Mouse (Mus musculus) inflammation-experienced regulatory T-cells, adult 6 months (primary cell): ENCODE measurements around the gene Raet1e. TPM values are rescaled to one million over a fixed set of nuclear protein-coding genes. Genes with fewer than 3 reads are reported as not detected.
"Not testable (repeated sequence)": the region's sequence is repeated elsewhere in the genome, so short reads cannot be mapped to it uniquely, and the experiment has no call there.

Experiments used
- ATAC-seq: one replicate; pipeline ENCODE4 v1.8.0; 2017
- polyA plus RNA-seq, 3 experiments: library from polyadenylated mRNA; unstranded; fragments of 100-300 nt; shearing (Covaris generic); gene quantifications; one replicate each; pipeline ENCODE4 v1.2.1; 2017

The Raet1e gene
- polyA plus RNA-seq, 3 experiments from 2014 or later: 0.49 TPM; not detected in 2

DNA sequence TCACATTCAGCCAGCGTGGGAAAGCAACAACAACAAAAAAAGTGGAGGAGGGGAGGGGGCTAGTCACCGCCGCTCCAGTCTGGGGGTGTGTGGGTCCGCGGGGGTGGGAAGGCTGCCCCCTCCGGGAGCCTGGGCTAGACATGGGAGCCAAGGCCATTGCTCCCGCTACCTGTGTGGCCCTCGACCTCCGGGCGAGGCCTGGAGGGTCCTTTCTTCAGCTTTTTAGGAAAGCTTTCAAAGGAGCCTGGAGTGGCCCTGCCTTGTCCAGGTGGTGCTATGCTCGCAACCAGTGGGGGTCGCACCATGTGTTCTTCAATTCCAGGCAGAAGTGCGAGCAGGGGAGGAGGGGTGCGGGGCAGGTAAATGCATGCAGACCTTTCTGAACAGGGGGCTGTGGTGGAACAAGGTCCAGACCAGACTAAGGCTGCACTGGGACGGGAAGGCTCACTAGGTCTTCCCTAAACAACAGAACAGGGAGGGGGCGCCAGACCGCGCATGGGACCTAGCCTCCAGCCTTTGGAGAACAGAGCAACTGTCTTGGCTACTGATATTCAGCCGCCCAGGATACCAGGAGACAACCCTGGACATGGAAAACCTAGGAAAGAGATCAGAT, 116.2 kb downstream of the Raet1e start:
- no peak for ATAC-seq

DNA sequence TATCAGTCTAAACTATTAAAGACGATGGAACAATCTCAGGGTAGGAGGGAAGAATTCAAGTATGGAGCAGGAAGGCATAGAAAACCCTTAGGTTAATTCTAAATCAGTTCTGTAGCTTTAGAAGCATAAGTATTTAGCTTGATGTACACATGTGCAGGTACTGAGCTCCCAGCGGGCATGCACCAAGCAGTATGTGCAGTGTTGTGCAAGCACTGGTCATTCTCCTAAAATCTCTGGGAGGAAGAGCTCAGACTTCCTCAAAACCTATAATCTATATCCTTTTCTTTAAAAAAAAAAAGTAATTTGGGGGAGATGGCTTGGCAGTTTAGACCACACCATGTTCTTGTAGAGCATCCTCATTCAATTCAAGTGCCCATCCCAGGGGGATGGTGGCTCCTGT, 120.1 kb downstream of the Raet1e start:
- ATAC-seq: not testable (repeated sequence)

DNA sequence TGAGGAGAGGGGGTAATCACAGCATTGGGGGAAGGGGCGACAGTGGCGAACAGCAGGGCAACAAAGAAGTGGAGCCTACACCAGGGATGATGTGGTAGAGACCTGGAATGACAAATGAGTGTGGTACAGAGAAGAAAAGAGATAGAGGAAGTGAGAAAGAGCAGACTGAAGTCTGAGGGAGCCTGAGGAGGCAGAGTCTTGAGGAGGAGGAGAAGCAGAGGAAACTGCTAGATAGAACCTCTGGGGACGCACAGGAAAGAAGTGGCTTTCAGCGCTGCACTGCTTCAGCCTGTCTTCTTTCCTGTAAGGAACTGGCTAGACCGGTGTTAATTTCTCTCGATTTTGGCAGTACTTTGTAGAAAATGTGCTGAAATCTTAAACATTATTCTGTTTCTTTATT, 124.4 kb downstream of the Raet1e start:
- no peak for ATAC-seq

DNA sequence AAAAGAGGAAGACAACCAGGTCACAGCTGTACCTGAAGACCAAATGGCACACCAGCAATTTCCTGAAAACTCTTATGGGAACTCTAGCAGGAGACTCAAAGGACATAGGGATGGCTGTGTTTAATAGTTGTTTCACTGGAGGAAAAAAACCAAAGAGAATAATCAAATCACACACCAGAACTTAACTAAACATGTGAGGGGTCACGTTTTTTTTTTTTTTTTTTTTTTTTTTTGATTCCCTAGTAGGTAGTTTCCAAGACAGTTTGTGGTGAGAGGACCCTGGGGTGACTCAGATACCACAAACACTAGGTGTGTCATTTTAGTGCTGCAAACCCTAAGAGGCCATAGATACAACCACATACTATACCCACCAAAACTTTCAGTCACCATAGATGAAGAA, 137.3 kb downstream of the Raet1e start:
- peak; percentile 12 for ATAC-seq

DNA sequence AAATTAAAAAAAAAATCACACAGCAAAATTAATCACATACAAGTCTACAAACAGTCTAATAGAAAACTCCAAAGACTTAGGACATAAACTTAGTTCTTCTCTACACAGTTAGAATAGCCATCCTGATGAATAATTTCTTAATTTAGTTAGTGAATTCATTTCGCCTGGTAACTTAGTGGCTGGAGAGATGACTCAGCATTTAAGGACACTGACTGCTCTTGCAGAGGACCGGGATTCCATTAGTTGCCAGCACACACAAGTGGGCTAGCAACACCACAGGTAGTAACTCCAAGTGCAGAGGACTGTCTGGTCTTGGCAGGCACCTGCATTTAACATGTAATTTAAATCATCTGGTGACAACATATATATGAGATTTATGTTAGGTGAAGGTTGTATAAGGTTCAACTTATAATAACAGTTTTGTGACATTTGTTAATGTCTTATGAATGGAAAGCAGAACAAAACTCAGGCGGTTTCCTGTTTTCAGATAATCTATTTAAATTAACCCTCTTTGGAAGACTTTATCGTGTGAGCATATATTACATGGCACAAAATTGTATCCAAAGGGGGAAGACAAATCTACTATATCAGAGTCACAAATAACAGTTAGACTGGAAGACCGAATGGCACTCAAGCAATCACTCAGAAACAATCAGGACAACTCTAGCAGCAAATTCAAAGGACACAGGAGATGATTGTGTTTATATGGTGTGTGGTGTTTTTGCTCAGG, 138.8 kb downstream of the Raet1e start:
- no peak for ATAC-seq

DNA sequence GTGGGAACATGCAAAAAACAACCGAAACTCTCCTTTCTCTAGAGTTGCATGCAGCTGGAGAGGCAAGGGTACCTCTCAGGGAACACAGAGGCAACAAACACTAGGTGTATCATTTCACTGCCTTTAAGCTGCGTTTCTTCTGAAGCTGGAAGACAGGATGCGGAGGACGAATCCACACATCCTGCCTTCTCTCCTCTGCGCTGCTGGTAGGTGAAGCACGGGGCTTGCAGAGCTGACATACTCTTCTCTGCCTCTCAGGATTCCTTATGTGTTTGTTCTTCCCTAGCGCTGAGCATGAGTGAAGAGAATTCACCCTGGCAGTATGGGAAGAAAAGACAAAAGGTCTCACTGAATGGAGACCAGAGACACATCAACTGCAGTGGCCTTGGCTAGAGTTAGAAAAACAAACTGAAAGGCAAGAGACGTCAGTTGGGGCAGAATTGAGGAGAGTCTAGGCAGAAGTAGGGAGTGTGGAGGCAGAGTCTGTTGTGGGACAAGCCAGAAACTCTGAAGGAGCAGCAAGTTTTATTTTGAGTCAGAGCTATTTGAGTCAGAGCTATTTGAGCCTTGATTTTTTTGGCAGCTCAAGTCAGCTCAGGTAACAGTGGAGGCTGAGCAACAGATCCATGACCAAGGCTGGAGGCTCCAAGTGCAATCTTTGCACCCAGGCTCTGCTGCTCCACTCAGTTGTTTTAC, 139.5 kb downstream of the Raet1e start:
- peak; percentile 19 for ATAC-seq

DNA sequence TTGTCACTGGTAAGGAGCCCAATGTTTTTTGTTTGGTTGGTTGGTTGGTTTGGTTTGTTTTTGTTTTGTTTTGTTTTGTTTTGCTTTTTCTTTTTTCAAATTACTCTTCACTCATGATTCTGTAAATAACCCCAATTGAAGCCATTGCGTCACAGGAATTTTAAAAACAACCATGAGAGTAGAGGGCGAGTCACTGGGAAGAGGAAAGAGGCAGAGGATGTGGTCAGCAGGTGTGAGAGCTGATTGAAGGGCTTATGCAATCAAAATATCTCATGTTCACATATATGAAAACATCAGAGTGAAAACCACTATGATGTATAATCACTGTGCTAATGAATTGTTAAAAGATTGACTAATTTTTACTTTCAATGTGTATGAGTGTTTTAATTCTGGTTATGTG, 141.0 kb downstream of the Raet1e start:
- ATAC-seq: peak; percentile 54

DNA sequence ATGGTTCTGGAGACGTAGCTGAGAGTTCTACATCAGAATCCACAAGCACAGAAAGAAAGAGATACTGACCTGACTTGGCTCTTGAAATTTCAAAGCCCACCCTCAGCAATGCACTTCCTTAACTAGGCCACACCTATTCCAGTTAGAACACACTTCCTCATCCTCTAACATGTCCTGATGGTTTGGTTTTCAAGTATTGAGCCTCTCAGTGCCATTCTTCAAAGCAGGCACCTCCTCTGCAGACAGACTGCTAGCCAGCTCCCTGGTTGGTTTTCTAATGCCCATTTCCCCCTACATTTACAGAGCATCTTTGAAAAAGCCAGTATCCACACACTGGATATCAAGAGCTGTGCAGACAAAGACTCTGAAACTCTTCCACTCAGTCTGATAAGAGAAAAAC, 143.3 kb downstream of the Raet1e start:
- no peak for ATAC-seq

DNA sequence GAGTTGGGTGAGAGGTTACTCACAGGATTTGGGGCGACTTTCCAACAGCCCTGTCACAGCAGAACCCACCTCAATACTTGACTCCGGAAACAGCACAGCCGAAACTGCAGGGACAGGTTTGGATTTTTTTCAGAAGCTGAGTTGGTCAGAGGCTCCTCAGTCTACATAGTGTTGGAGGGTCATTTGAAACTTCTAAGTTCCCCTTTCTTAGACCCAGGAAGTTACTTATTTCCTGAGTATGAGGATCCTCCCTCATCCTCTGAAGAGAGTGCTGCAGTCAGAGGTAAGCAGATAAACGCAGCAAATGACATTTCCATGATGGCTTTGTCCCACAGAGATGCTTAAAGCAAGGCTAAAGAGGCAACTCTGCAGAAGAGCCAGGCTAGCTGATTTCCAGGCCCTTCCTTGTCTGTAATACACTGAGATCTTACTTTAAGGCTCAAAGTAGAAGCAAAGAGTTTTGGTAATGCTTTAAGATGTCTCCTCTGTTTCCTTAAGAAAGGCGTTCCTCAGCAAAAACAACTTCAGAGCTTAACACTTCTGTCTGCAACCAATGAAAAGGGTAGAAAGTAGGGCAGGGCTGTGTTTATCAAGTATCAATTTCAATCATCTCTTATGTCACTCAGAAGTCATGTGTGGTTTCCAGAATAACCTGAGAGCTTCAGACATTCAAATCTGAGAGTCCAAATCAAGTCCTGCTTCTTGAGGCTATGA, 144.1 kb downstream of the Raet1e start:
- peak; percentile 54 for ATAC-seq

DNA sequence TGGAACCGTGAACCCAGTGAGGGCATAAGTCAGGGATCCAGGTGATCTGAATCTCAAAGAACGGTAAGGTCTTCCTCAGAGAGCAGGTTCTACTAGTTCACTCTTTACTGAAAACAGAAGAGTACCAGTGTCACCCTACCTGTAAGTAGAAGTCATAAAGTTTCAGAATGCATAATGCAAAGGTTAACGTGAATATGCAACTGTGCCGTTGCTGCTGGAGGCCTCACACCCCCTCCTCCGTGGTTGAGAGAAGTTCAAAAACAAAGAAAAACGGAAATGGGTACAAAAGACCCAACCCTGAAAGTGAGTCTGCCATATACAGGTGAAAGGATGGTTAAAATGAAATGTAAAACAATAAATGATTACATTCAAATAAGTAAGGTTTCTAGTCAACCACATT, 145.4 kb downstream of the Raet1e start:
- peak; percentile 2 for ATAC-seq

DNA sequence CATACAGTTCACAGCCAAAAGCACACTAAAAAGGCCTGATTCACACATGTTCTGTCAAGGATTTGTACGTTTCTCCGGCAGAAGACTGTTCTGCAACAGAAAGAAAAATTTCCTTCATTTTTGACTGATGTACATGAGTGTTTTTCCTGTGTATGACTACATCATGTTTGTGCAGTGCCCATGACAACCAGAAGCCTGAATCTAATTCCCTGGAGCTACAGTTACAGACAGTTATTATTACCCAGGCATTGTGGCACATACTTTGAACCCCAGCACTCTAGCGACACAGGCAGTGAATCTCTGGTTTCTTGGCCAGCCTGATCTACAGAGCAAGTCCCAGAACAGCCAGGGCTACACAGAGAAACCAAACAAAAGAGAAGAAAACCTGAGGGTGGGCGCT, 147.4 kb downstream of the Raet1e start:
- ATAC-seq: no peak

DNA sequence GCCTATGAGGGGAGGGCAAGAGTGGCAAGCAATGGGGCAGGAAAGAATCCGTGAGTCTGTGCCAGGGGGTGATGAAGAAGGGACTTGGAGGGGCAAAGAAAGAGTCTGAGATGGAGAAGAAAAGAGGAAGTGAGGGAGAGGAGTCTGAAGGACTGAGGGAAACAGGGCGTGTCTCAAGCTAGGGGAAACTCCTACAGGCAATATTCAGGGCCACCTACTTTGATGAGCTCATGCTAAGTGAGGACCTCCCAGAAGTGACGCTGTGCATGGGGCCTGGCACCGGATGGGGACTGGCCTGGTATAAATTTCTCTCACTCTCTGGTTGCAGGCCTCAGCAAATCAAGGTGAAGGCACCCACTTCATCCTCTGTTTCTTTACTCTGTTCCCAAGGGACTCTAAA, 148.1 kb downstream of the Raet1e start:
- peak; percentile 77 for ATAC-seq

DNA sequence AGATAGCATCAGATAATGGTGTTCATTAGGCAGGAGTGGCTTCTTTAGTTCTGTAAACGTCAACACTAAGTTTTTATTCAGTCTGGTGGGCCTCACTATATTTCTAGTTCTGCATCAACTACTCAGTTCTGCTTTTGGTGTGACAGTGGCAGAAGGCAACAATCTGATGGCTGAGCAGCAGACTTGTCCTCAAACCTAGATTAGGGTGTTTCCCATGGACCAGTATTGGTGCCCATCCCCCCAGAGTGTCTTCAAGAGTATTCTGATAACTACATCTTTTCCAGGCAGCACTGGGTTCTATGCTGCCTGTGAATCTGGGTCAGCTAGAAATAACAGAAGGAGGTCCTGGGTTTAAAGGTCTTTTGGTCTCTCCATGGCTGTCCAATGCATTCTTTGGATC, 149.9 kb downstream of the Raet1e start:
- no peak for ATAC-seq

DNA sequence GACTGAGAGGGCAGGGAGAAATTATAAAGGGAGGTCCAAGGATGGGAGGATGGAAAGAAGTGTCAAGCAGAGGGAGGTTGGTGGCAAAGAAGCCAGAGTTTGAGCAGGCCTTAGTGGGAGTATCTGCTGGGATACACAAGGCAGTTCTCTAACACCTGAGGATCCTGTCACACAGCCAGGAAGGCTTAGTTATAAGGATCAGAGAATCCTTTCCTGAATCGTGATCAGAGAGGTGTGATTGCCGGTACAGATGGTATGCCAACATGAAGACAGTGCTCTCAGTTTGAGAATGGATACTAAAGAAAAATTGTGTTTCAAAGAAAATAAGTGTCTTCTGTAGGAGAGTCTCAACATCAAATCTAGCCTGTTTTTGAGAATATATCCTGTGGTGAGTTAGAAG, 164.5 kb downstream of the Raet1e start:
- no peak for ATAC-seq

DNA sequence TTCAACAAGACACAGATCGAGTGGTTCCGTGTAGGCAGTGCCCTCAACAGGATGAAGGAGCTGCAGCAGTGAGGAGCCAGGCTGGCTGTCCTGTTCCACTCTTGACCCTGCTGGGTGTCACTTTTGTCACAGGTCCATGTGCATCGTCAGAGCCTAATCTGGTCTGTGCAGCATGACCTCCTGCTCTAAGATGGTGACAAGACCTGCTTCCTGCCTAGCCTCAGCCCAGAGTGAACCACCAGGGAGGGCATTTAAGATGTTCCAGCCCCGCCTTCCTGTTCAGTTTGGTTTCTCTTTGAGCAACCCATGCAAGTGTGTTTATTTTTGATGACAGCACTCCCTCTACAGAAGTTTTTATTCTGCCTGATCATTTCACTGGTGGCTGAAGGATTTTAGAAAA, 187.4 kb downstream of the Raet1e start:
- ATAC-seq: peak; percentile 100

DNA sequence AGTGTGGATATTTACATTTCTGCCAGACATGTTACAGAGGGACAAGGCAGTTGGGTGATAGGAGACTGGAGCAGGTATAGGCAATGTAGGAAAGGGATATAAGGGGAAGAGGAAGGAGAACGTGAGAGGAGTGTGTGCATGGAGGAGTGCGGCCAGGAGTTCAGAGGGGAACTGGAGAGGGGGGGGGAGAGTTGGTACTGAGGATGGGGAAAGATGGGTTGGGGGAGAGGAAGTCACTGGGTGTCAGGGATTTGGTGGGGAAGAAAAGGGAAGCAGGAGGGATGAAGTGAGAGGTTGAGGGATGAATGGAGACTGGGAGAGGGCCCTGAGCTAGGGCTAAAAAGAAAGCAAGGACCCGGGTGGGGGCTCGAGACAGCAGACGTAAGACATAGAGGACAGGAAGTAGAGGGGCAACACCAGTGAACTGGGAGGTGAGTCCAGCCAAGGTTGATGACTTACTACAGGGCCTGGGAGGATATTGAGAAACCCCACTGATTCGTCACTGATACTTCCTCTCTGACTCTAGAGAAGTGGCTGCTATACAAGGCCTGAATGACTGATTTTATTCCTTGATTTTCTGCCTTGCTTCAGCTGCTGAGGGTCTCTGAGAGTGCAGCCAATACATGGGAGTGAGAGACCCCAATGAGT, 195.3 kb downstream of the Raet1e start:
- not testable (repeated sequence) for ATAC-seq

DNA sequence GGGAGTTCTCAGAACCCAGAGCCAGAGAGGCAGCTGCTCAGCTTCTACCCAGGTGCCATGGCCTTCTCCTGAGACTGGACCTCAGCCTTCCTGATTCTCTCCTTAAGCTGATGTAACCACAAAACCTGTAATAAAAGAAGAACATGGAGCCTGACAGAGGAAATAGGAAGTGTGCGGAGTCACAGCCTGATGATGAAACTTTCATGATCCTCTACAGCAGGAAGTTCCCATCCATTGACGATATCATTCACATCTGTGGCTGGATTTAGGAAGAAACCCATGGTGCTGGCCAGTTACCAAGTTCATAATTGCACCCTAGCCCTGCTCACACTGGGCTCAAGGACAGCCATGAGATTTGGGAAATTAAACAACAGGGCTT, 195.8 kb downstream of the Raet1e start:
- ATAC-seq: not testable (repeated sequence)

DNA sequence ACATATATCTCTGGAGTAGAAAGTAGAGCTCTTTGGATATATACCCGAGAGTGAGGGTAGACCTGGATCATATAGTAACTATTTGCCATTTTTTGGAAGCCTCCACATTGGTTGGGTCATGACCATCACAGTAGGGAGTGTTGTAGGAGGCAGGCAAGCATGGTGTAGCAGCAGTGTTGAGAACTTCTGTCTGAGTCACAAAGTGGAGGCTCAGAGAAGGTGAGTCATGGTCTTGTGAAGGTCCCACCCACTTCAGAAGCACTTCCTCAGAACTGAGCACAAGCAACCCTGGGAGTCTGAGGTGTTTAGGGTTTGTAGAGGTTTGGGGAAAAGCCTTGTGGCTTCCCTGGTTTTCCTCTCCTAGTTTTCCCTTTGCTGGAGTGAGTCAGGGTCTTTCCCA, 199.0 kb downstream of the Raet1e start:
- not testable (repeated sequence) for ATAC-seq

DNA sequence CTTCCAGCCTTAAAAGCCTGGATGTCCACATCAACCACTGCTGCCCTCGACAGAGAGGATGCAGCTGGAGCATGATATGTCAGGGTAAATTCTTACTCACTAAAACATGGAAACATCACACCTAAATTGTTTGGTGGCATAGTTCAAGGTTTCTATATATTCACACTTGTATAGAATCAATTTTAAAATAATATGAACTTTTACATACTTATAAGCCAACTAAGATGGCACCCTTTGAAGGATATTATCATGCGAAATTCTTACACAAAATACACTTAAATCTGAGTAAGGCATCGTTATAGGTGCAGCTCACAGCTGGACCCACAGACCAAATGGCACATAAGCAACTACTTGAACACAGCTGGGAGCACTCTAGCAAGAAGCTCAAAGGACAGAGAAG, 201.9 kb downstream of the Raet1e start, which contains the start of gene Raet1d:
Raet1d (plus strand) TSS at position 301 of the 400 bp plus-strand sequence.
- not testable (repeated sequence) for ATAC-seq

DNA sequence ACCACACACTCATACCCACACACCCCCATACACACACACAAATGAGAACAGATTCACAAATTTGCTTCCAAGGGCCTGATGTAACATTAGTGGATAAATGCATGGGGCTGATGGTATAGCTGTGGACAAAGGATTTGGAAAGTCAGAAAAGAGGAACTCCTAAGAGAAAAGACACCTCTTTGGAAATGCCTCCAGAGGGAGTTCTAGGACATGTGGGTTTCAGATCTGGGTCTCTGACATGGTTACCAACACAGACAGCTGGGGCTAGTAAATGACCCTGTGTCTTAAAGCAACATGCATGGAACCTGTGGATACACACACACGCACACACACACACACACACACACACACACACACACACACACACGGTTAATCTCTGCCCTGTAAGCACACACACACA, 202.6 kb downstream of the Raet1e start:
- ATAC-seq: not testable (repeated sequence)

DNA sequence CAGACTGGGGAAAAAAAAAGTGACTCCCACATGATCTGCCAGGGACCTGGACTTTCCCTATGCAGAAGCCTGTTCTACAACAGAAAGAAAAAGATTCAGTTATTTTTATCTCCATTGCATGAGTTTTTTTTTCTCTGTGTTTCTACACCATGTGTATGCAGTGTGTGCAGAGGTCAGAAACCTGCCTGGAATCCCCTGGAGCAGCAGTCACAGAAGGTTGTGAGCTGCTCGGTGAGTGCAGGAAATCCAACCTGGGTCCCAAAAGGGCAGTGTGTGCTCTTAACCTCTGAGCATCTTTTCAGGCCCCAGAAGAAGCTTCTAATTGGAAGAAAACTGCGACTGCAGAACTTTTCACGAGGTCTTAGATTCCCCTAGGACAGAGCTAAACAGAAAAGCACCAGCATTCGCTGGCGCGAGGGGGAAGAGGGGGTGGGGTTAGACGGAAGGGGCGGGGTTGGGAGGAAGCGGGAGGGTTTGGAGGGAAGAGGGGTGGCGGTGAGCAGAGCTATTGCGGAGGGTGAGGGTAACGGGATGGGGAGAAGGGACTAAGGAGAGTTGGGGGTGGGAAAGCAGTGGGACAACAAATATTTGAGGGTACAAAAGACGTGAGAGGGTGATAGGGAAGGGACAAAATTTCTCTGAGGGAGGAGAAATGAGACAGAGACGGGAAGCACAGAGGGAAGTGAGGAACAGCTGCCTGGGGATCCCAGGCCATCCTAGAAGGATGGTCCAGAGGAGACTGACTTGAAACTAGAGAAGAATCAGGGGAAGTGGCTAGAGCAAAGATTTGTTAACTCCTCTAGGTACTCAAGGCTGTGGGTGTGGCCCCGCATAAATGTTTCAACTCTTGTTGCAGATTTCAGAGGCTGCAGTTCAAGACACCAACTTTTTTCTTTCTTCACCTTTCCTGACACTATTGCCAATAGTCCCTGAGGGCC, 203.3 kb downstream of the Raet1e start:
- ATAC-seq: peak; percentile 47
